Mouse (Mus musculus): ENCODE data around the gene Plxnc1. TPM values are rescaled to one million over a fixed set of nuclear protein-coding genes. Genes with fewer than 3 reads are reported as not detected.

Gene Plxnc1
- polyA plus RNA-seq (2015; fragmentation: Nextera tagmentation; extraction: Ambion mirVana), result 9.5 and 11.1 TPM in 2 replicates

DNA sequence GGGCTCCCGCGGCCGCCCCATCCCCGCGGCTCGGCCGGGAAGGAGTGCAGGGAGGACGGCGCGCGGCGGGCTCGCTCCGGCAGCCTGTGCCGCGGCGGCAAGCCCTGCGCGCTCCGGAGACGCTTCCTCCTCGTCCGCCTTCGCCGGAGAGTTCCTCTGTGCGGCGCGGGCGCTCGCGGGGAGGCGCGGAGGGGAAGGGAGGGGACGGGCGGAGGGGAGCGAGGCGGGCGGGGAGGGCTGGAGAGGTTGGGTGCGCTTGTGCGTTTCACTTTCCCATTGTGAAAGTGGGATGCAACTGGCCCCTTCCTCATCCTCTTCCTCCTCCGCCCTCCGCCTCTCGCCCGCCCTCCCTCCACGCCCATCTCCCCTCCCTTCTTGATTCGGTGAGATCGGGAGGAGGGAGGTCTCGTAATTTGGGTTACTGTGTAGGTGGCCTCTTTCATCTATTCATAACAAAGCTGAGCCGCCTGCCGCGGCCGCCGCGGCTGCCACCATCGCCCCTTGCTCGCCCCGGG, at the start of gene Plxnc1:
Plxnc1 (minus strand) TSS at position 145 of the 515 bp plus-strand sequence.
- H3K9ac ChIP-seq (replicated peaks; ENCODE audit: low read depth, low read length), result peak within 1 kb of the TSS; percentile 97

DNA sequence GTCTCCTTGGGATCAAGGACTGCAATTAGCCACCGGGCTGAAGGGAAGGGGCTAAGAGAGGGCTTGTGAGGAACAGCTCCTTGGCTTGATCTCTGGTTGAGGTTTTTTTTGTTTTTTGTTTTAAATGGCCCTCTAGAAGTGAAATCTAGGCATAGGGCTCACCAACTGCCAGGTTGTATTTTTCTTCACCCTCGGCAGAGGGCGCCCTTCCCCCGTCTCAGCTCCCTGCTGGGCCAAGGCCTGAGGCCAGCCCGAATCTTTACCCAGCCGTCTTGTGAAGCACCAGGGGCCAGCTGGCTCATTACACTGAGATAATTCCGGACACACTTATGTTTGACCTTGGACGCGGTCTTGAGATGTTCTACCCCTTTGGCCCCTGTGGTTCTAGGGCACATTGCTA, 47.5 kb upstream of the Plxnc1 start:
- peaks cover 18% of the 10 kb centered on the region for H3K4me1 ChIP-seq (replicated peaks; ENCODE audit: control insufficient read depth, insufficient read depth, low read length)
- H3K4me2 ChIP-seq (ENCODE audit: low read length), result peak overlapping the region; percentile 49
- H3K27me3 ChIP-seq (replicated peaks; ENCODE audit: control insufficient read depth, insufficient read depth, low read length), result no peaks in the 10 kb centered on the region
- H3K9me3 ChIP-seq (ENCODE audit: control insufficient read depth, low read length), result no peaks in the 10 kb centered on the region
- no peak overlapping the region for H3K4me3 ChIP-seq (replicated peaks; ENCODE audit: low read length)
- 7% methylated on average over 9 of the region's 9 CpGs for WGBS
- ATAC-seq, result peak; percentile 9; the same call in 1 of the 2 replicates
- H3K9ac ChIP-seq (replicated peaks; ENCODE audit: low read depth, low read length), result no peak overlapping the region
- peak overlapping the region; percentile 22; the same call in 1 of the 2 replicates for H3K27ac ChIP-seq (ENCODE audit: low read length)
- H3K36me3 ChIP-seq (ENCODE audit: control insufficient read depth, insufficient read depth), result no peaks in the 10 kb centered on the region

More for the DNA sequence above, at the start of gene Plxnc1:
- H3K27ac ChIP-seq (ENCODE audit: low read length), result peak within 1 kb of the TSS; percentile 95
- peak within 1 kb of the TSS; percentile 86 for H3K4me3 ChIP-seq (replicated peaks; ENCODE audit: low read length)
- peak; percentile 70 for ATAC-seq
- H3K9me3 ChIP-seq (ENCODE audit: control insufficient read depth, low read length), result no peaks in the 10 kb centered on the region
- 0% methylated on average over 41 of the region's 57 CpGs for WGBS
- peak within 1 kb of the TSS; percentile 77 for H3K4me2 ChIP-seq (ENCODE audit: low read length)
- no peaks in the 10 kb centered on the region for H3K27me3 ChIP-seq (replicated peaks; ENCODE audit: control insufficient read depth, insufficient read depth, low read length)
- no peaks in the 10 kb centered on the region for H3K36me3 ChIP-seq (ENCODE audit: control insufficient read depth, insufficient read depth)
- peaks cover 46% of the 10 kb centered on the region for H3K4me1 ChIP-seq (replicated peaks; ENCODE audit: control insufficient read depth, insufficient read depth, low read length)

GRCm38 (mm10) chr10:94991564-94992097, 47.0 kb upstream of the Plxnc1 start:
- WGBS, result 9% methylated on average over 17 of the region's 17 CpGs
- peak overlapping the region; percentile 30; the same call in 1 of the 2 replicates for H3K9ac ChIP-seq (replicated peaks; ENCODE audit: low read depth, low read length)
- peak; percentile 63 for ATAC-seq

DNA sequence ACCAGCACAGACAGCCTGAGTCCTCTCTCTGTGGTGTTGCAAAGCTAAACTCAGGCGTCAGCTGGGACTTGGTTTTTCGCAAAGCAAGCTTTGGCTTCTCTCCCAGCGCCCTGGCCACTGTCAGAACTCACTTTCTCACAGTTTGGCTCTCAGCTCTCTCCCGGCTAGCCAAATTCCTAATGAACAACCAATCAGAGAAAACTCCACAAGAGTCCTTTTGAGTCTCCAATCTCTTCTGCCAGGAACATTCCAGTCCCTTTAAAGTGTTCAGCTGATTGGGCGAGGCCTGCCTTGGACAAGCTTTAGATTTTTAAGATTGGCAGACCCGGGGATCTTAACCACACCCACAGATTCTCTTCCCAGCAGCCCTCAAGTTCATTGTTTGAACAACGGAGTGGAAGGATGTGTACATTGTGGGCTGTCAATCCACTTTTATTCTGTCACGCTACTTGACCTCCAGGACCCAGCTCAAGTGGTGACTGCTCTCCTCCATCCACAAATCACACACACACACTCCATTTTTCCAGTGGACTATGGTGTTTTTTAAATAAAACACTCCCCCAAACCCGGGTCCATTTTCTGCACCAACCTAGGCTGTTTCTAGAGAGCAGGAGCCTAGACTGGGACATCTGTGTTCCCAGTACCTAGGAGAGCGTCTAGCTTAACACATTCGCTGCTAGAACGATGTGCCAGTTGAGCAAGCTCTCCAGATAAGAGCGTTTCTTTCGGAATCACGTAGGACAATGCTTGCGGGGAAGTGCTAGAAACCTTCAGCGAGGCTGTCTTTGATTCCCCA, 46.3 kb upstream of the Plxnc1 start:
- 11% methylated on average over 17 of the region's 17 CpGs for WGBS
- ATAC-seq, result peak; percentile 76
- peak overlapping the region; percentile 71 for H3K27ac ChIP-seq (ENCODE audit: low read length)
- peak overlapping the region; percentile 49 for H3K4me2 ChIP-seq (ENCODE audit: low read length)
- H3K4me3 ChIP-seq (replicated peaks; ENCODE audit: low read length), result peak overlapping the region; percentile 30
- H3K36me3 ChIP-seq (ENCODE audit: control insufficient read depth, insufficient read depth), result no peaks in the 10 kb centered on the region
- peaks cover 18% of the 10 kb centered on the region for H3K4me1 ChIP-seq (replicated peaks; ENCODE audit: control insufficient read depth, insufficient read depth, low read length)
- no peaks in the 10 kb centered on the region for H3K9me3 ChIP-seq (ENCODE audit: control insufficient read depth, low read length)
- no peaks in the 10 kb centered on the region for H3K27me3 ChIP-seq (replicated peaks; ENCODE audit: control insufficient read depth, insufficient read depth, low read length)
- H3K9ac ChIP-seq (replicated peaks; ENCODE audit: low read depth, low read length), result peak overlapping the region; percentile 30; the same call in 1 of the 2 replicates

More at GRCm38 (mm10) chr10:94991564-94992097, 47.0 kb upstream of the Plxnc1 start:
- H3K27ac ChIP-seq (ENCODE audit: low read length), result peak overlapping the region; percentile 71
- H3K36me3 ChIP-seq (ENCODE audit: control insufficient read depth, insufficient read depth), result no peaks in the 10 kb centered on the region
- no peaks in the 10 kb centered on the region for H3K9me3 ChIP-seq (ENCODE audit: control insufficient read depth, low read length)
- no peaks in the 10 kb centered on the region for H3K27me3 ChIP-seq (replicated peaks; ENCODE audit: control insufficient read depth, insufficient read depth, low read length)
- H3K4me2 ChIP-seq (ENCODE audit: low read length), result peak overlapping the region; percentile 49
- H3K4me1 ChIP-seq (replicated peaks; ENCODE audit: control insufficient read depth, insufficient read depth, low read length), result peaks cover 18% of the 10 kb centered on the region
- peak overlapping the region; percentile 30 for H3K4me3 ChIP-seq (replicated peaks; ENCODE audit: low read length)

- no peak for ATAC-seq
- no peak overlapping the region for H3K9ac ChIP-seq (replicated peaks; ENCODE audit: low read depth, low read length)
- H3K27me3 ChIP-seq (replicated peaks; ENCODE audit: control insufficient read depth, insufficient read depth, low read length), result no peaks in the 10 kb centered on the region
- H3K4me3 ChIP-seq (replicated peaks; ENCODE audit: low read length), result no peak overlapping the region
- H3K36me3 ChIP-seq (ENCODE audit: control insufficient read depth, insufficient read depth), result no peaks in the 10 kb centered on the region
- 89% methylated on average over 5 of the region's 5 CpGs for WGBS
- H3K4me2 ChIP-seq (ENCODE audit: low read length), result no peak overlapping the region
- H3K27ac ChIP-seq (ENCODE audit: low read length), result no peak overlapping the region
- H3K9me3 ChIP-seq (ENCODE audit: control insufficient read depth, low read length), result no peaks in the 10 kb centered on the region
- peaks cover 18% of the 10 kb centered on the region for H3K4me1 ChIP-seq (replicated peaks; ENCODE audit: control insufficient read depth, insufficient read depth, low read length)
These were observed 44.7 kb upstream of the Plxnc1 start for GRCm38 (mm10) chr10:94989321-94989720.

DNA sequence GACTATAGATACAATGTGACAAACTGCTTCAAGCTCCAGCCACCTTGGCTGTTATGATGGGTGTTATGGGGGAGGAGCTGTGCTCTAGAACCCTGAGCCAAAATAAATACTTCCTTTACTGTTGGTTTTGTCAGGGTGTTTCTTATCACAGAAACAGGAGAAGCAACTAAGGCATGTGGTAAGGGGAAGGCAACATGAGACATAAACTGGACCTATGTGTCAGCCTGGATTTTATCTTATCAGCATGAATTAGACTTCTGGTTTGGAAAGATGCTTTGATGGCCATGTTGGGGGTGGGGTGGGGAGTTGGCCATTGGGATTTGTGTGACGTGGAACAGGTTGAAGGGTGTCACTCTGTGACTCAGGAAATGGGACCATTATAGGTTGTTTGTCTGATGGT, 40.5 kb upstream of the Plxnc1 start:
- no peak overlapping the region for H3K4me3 ChIP-seq (replicated peaks; ENCODE audit: low read length)
- H3K27ac ChIP-seq (ENCODE audit: low read length), result no peak overlapping the region
- WGBS, result 75% methylated on average over 1 of the region's 1 CpGs

DNA sequence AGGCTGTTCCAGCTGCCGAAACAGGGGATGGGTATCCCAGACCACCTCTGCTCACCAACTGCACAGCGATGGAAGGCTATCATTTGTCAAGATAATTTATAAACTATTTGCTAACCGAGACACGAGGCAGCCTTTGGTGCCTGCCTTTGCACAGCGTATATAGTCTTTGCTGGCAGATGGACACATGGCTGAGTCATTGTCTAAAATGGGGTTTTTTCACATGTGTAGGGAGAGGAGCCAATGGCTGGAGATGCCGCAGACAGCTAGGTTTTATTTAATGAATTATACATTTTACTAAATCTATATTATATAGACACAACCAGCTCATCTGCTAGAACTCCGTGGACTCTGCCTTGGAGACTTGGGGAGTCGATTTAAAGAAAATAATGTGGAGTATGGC, 37.9 kb upstream of the Plxnc1 start:
- Histone ChIP-seq H3K27ac (ENCODE audit: low read length) (no peak overlapping the region), H3K4me2 (ENCODE audit: low read length) (no peak overlapping the region)

More for the DNA sequence above, 40.5 kb upstream of the Plxnc1 start:
- H3K4me2 ChIP-seq (ENCODE audit: low read length), result no peak overlapping the region
- ATAC-seq, result no peak
- H3K4me1 ChIP-seq (replicated peaks; ENCODE audit: control insufficient read depth, insufficient read depth, low read length), result peaks cover 4% of the 10 kb centered on the region
- H3K9me3 ChIP-seq (ENCODE audit: control insufficient read depth, low read length), result no peaks in the 10 kb centered on the region
- H3K27me3 ChIP-seq (replicated peaks; ENCODE audit: control insufficient read depth, insufficient read depth, low read length), result no peaks in the 10 kb centered on the region
- no peaks in the 10 kb centered on the region for H3K36me3 ChIP-seq (ENCODE audit: control insufficient read depth, insufficient read depth)
- no peak overlapping the region for H3K9ac ChIP-seq (replicated peaks; ENCODE audit: low read depth, low read length)

DNA sequence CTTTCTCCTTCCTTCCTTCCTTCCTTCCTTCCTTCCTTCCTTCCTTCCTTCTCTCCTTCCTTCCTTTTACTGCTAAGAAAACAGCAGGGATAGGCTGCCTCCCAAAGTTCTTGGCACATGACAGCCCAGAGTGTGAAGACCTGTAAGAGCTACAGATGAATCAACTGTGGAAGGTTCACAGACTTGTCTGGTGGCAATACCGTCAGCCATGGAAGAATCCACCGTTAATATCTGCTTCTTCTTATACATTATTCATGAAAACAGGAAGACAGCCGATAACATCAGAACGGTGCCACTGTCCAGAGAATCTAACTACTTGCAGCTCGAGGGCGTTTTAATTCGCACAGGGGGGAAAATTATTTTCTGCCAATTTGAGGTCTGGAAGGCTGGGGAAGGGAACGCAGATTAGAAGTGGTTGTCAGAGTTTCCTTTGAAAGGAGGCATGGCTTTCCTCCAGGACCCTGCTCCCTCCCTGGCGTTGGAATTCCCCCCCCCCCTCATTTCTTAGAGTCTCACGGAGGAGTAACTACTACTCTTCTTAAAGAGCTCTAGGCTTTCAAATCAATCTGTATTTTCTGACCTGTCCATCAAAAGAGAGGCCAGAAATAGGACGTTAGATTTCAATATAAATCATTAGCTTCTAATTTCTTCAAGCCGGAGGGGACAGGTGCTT, 37.0 kb upstream of the Plxnc1 start:
- Histone ChIP-seq H3K4me3 (replicated peaks; ENCODE audit: low read length) (no peak overlapping the region), H3K27ac (ENCODE audit: low read length) (no peak overlapping the region), H3K27me3 (replicated peaks; ENCODE audit: control insufficient read depth, insufficient read depth, low read length) (no peaks in the 10 kb centered on the region), H3K9ac (replicated peaks; ENCODE audit: low read depth, low read length) (peak overlapping the region; percentile 17; the same call in 1 of the 2 replicates), H3K36me3 (ENCODE audit: control insufficient read depth, insufficient read depth) (no peaks in the 10 kb centered on the region), H3K9me3 (ENCODE audit: control insufficient read depth, low read length) (no peaks in the 10 kb centered on the region), H3K4me2 (ENCODE audit: low read length) (peak overlapping the region; percentile 27), H3K4me1 (replicated peaks; ENCODE audit: control insufficient read depth, insufficient read depth, low read length) (peaks cover 11% of the 10 kb centered on the region)
- 13% methylated on average over 12 of the region's 12 CpGs for WGBS
- peak; percentile 19; the same call in 1 of the 2 replicates for ATAC-seq

More for the DNA sequence above, 37.9 kb upstream of the Plxnc1 start:
- Histone ChIP-seq H3K9me3 (ENCODE audit: control insufficient read depth, low read length) (no peaks in the 10 kb centered on the region), H3K27me3 (replicated peaks; ENCODE audit: control insufficient read depth, insufficient read depth, low read length) (no peaks in the 10 kb centered on the region), H3K4me1 (replicated peaks; ENCODE audit: control insufficient read depth, insufficient read depth, low read length) (peaks cover 11% of the 10 kb centered on the region), H3K36me3 (ENCODE audit: control insufficient read depth, insufficient read depth) (no peaks in the 10 kb centered on the region), H3K9ac (replicated peaks; ENCODE audit: low read depth, low read length) (no peak overlapping the region), H3K4me3 (replicated peaks; ENCODE audit: low read length) (no peak overlapping the region)
- ATAC-seq, result no peak
- WGBS, result 86% methylated on average over 8 of the region's 8 CpGs

All from forebrain, embryonic 16.5 days (tissue).